Mouse (Mus musculus) midbrain, postnatal 0 days (tissue): Measurements from ENCODE around the gene 4921517D22Rik. TPM values are rescaled to one million over a fixed set of nuclear protein-coding genes. Genes with fewer than 3 reads are reported as not detected.

Source experiments
- ATAC-seq: fragments of 200-750 bp; cut with Nextera tagmentation; 2 replicates; pipeline ENCODE4 v1.8.0; 2017; ENCODE audit warnings: moderate number of reproducible peaks, mild to moderate bottlenecking, moderate TSS enrichment, moderate library complexity; ENCODE audit not compliant: low FRiP score
- DNase-seq: peaks from one replicate; pipeline ENCODE4 v3.0.0-alpha.2; 2015; ENCODE audit warnings: low spot score
- H3K27ac ChIP-seq: fragments of 300-500 bp; sonication (generic); 2 replicates; pipeline ENCODE4 v1.5.1; 2014; ENCODE audit warnings: low read depth, mild to moderate bottlenecking, low read length, mixed read lengths
- H3K27me3 ChIP-seq: fragments of 300-500 bp; sonication (generic); 2 replicates; pipeline ENCODE4 v1.6.1; 2014; ENCODE audit warnings: low read length, control low read depth, mixed read lengths; ENCODE audit not compliant: insufficient read depth
- H3K36me3 ChIP-seq: fragments of 300-500 bp; sonication (generic); 2 replicates; pipeline ENCODE4 v1.6.1; 2014; ENCODE audit warnings: low read length, control low read depth, mixed read lengths; ENCODE audit not compliant: insufficient read depth
- H3K4me1 ChIP-seq: fragments of 300-500 bp; sonication (generic); 2 replicates; pipeline ENCODE4 v1.6.1; 2014; ENCODE audit warnings: mild to moderate bottlenecking, control low read depth, antibody characterized with exemption, low read length, mixed read lengths; ENCODE audit not compliant: insufficient read depth
- H3K4me2 ChIP-seq: fragments of 300-500 bp; sonication (generic); 2 replicates; pipeline ENCODE4 v1.6.1; 2014; ENCODE audit warnings: low read depth, mild to moderate bottlenecking, low read length, mixed read lengths; ENCODE audit not compliant: poor library complexity, severe bottlenecking
- H3K4me3 ChIP-seq: fragments of 300-500 bp; sonication (generic); 2 replicates; pipeline ENCODE4 v1.5.1; 2014; ENCODE audit warnings: low read depth, mild to moderate bottlenecking, low read length, moderate library complexity
- H3K9ac ChIP-seq: fragments of 300-500 bp; sonication (generic); replicated peaks from 2 replicates; pipeline ENCODE4 v1.6.1; 2014; ENCODE audit warnings: mild to moderate bottlenecking, low read length, moderate library complexity, mixed read lengths; ENCODE audit not compliant: poor library complexity, severe bottlenecking
- H3K9me3 ChIP-seq: fragments of 300-500 bp; sonication (generic); 2 replicates; pipeline ENCODE4 v1.6.1; 2016; ENCODE audit warnings: low read length, control low read depth
- CTCF ChIP-seq: IDR thresholded peaks from 2 replicates; pipeline ENCODE4 v1.5.1; 2016; ENCODE audit warnings: antibody characterized with exemption, mild to moderate bottlenecking
- WGBS: fragments of 180-500 bp; shearing (Covaris S2); extraction: QIAGEN DNeasy Blood & Tissue Kit; methylation state at CpG from one replicate; pipeline ENCODE4 v1.1.7; 2014; 5-methylcytosine and 5-hydroxymethylcytosine counted together
- polyA plus RNA-seq: library from polyadenylated mRNA; unstranded; fragments of >200 nt; fragmentation: Nextera tagmentation; extraction: Ambion mirVana; gene quantifications from 2 replicates; pipeline ENCODE4 v1.2.1, GENCODE M21; 2015
- total RNA-seq: library from RNA; depleted of rRNA; stranded (reverse); fragments of >200 nt; gene quantifications from 2 replicates; pipeline ENCODE4 v1.2.3, GENCODE M21; 2014

Gene 4921517D22Rik
- total and polyA plus RNA-seq, 2 experiments from 2014 or later: not detected

DNA sequence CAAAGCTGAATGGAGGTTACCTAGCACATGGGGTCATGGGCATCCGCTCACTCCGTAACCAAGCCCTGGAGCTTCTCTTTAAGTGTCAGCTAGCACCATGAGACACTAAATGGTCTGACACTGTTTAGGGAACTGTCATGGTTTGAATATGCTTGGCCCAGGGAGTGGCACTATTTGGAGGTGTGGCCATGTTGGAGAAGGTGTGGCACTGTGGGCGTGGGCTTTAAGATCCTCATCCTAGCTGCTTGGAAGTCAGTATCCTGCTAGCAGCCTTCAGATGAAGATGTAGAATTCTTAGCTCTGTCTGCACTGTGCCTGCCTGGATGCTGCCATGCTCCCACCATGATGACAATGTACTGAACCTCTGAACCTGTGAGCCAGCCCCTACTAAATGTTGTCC is 33.5 kb downstream of the 4921517D22Rik start:
- Histone ChIP-seq H3K4me1 (no peaks in the 10 kb centered on the region), H3K27me3 (no peaks in the 10 kb centered on the region), H3K36me3 (no peaks in the 10 kb centered on the region), H3K27ac (no peak overlapping the region), H3K4me3 (no peak overlapping the region), H3K9ac (no peak overlapping the region), H3K9me3 (no peaks in the 10 kb centered on the region), H3K4me2 (no peak overlapping the region)
- 99% methylated on average over 3 of the region's 3 CpGs for WGBS
- TF ChIP-seq CTCF: no peak
- DNase-seq: no peak
- ATAC-seq: no peak

GRCm38 (mm10) chr13:59657781-59658180 is 36.1 kb downstream of the 4921517D22Rik start:
- no peak for TF ChIP-seq CTCF
- no peak overlapping the region for H3K4me2 ChIP-seq
- H3K9ac ChIP-seq: no peak overlapping the region
- no peak overlapping the region for H3K27ac ChIP-seq
- H3K27me3 ChIP-seq: no peaks in the 10 kb centered on the region
- no peak overlapping the region for H3K4me3 ChIP-seq
- H3K36me3 ChIP-seq: no peaks in the 10 kb centered on the region
- H3K9me3 ChIP-seq: no peaks in the 10 kb centered on the region
- 78% methylated on average over 5 of the region's 5 CpGs for WGBS
- ATAC-seq: no peak
- H3K4me1 ChIP-seq: peaks cover 5% of the 10 kb centered on the region
- no peak for DNase-seq

DNA sequence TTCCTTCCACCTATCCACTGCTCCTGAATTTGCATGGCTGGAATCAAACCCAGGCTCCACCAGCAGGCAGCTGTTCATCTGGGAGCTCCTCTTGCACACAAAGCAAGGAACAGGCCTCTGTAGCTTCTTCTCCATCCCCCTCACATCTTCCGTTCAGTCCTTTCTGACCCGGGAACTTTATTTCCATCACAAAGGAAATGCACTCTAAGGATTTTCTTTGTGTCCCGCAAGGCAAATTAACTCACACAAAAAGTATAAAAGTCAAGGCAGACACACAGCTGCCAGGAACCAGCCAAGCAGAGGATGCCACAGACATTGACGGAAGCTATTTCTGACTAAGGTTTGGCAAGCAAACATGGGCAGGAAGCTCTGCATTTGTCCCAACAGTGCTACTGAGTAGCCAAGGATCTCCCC is 36.9 kb downstream of the 4921517D22Rik start:
- H3K9me3 ChIP-seq: no peaks in the 10 kb centered on the region
- ATAC-seq: no peak
- H3K9ac ChIP-seq: no peak overlapping the region
- H3K36me3 ChIP-seq: no peaks in the 10 kb centered on the region
- DNase-seq: no peak
- no peaks in the 10 kb centered on the region for H3K27me3 ChIP-seq
- H3K4me2 ChIP-seq: no peak overlapping the region
- WGBS: 7% methylated on average over 4 of the region's 4 CpGs
- H3K27ac ChIP-seq: peak overlapping the region; percentile 38
- H3K4me3 ChIP-seq: no peak overlapping the region
- no peak for TF ChIP-seq CTCF
- H3K4me1 ChIP-seq: peaks cover 7% of the 10 kb centered on the region

- 57% methylated on average over 10 of the region's 10 CpGs for WGBS
- no peak overlapping the region for H3K9ac ChIP-seq
- no peak overlapping the region for H3K4me3 ChIP-seq
- H3K4me2 ChIP-seq: no peak overlapping the region
- no peak for DNase-seq
- peak overlapping the region; percentile 38; the same call in 1 of the 2 replicates for H3K27ac ChIP-seq
- H3K4me1 ChIP-seq: peaks cover 7% of the 10 kb centered on the region
- no peak for TF ChIP-seq CTCF
- no peaks in the 10 kb centered on the region for H3K36me3 ChIP-seq
- no peaks in the 10 kb centered on the region for H3K9me3 ChIP-seq
- no peak for ATAC-seq
- no peaks in the 10 kb centered on the region for H3K27me3 ChIP-seq
Observed at GRCm38 (mm10) chr13:59656316-59656832, 37.5 kb downstream of the 4921517D22Rik start.

DNA sequence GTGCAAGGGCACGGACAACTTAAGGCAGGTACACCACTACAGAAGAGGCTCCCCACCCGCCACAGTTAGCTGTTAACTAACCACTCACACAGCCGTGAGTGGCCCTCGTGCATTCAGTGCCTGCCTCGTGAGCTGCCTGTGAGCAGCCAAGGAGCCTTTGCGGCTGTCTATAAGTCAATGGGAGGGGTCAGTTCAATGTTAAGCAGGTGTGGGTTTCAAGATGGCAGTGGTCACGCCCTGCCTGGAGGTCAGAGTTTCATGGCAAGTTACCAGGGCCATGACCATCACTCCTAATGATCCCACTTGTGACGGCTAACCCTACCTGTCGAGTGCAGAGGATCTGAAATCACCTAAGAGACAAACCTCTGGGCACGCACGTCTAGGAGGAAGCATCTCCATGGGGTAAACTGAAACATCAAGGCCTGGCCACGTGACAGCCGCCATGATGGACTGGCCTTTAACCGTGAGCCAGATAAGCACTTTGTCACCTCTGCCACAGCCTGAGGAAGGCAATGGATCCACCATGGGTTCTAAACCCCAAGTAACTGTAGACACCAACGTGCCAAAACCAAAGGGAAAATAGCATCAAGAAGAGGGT is 38.1 kb downstream of the 4921517D22Rik start:
- Histone ChIP-seq H3K4me2 (no peak overlapping the region), H3K9ac (no peak overlapping the region), H3K4me3 (no peak overlapping the region), H3K27me3 (no peaks in the 10 kb centered on the region), H3K36me3 (no peaks in the 10 kb centered on the region), H3K27ac (no peak overlapping the region), H3K9me3 (no peaks in the 10 kb centered on the region), H3K4me1 (peaks cover 7% of the 10 kb centered on the region)
- DNase-seq (no peak), ATAC-seq (no peak)
- WGBS: 93% methylated on average over 15 of the region's 15 CpGs
- no peak for TF ChIP-seq CTCF

DNA sequence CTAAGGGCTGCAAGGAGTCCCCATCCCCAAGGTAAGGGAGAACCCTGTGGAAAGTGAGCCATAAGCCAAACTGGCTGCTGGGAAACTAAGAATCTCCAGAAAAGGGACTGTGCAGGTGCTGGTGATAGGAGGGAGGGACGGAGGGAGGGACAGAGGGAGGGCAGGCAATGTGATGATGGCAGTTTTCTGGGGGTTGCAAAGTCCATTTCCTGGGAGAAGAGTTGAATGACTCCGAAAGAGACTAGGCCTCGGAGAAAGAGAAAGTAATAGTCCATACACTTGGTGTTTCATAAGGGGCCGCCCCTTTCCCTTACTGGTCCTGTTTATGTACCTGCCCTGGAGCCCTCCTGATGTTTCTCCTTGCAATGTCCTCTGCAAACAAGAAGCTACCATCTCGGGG is 39.4 kb downstream of the 4921517D22Rik start:
- H3K4me1 ChIP-seq: peaks cover 7% of the 10 kb centered on the region
- ATAC-seq: no peak

More for the DNA sequence above, 39.4 kb downstream of the 4921517D22Rik start:
- Histone ChIP-seq H3K9me3 (no peaks in the 10 kb centered on the region), H3K27ac (no peak overlapping the region), H3K9ac (no peak overlapping the region), H3K36me3 (no peaks in the 10 kb centered on the region), H3K27me3 (no peaks in the 10 kb centered on the region), H3K4me3 (no peak overlapping the region), H3K4me2 (no peak overlapping the region)
- no peak for DNase-seq
- 92% methylated on average over 5 of the region's 5 CpGs for WGBS
- no peak for TF ChIP-seq CTCF
